Mouse (Mus musculus) left cerebral cortex, adult 8-10 months (tissue): ENCODE results near the gene Nipsnap1. TPM values are rescaled to one million over a fixed set of nuclear protein-coding genes. Genes with fewer than 3 reads are reported as not detected.

Experiments
- DNase-seq, 2 experiments: peaks; one replicate each; pipeline ENCODE4 v3.0.0; 2022; ENCODE audit warnings: low spot score in 2 of 2
- microRNA-seq, 2 experiments: library from miRNA; unstranded; fragments of <30 nt; microRNA quantifications; one replicate each; pipeline ENCODE4 v1.2.0; 2022
- total RNA-seq, 4 experiments: library from RNA; stranded (reverse); gene quantifications; 2 replicates each; pipeline ENCODE4 v1.2.4; 2022

Nipsnap1 gene
- total RNA-seq, 4 experiments from 2014 or later: 85.0 to 108 (median 97.1) TPM

DNA sequence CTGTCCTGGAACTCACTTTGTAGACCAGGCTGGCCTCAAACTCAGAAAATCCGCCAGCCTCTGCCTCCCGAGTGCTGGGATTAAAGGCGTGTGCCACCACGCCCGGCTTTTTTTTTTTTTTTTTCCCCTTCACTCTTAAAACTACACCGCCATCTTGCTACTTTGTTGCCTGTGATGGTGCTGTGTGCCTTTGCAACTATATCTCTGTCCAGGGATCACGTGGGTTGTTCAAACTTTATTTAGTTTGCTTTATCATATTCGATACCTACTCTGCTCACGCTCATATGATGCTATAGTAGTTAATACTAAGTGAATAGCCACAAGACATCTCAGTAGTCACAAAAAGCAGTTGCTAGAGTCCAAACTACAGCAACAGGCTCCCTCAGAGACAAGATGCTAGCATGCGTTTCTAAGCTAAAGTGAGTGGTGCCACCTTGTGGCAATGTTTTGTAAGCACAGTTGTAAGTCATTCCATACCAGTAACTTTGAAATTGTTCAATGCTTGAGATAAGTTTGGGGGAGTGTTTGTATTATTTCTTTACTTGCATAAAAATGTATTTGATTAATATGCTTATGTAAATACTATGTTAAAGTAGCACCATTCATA lies 8.0 kb upstream of the Nipsnap1 start:
- DNase-seq: no peak

DNA sequence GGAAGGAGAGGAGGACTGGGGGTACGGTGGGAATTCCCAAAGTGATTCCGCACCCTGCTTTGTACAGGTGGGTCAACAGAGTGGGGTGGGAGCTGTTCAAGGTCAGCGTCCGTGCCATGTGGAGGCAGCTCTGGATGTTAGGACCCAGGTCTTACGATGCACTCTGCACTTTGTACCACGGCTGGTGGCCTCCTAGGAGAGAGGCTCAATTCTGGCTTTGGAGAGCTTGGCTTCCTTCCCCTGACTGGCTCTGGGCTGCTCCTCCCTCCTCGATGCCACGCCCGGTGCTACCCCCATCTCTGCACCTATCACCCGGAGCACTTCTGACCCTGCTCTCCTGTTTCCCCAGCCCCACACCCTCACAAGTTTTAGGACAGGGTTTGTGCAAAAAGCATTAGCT lies 800 bp downstream of the Nipsnap1 start:
- no peak for DNase-seq

DNA sequence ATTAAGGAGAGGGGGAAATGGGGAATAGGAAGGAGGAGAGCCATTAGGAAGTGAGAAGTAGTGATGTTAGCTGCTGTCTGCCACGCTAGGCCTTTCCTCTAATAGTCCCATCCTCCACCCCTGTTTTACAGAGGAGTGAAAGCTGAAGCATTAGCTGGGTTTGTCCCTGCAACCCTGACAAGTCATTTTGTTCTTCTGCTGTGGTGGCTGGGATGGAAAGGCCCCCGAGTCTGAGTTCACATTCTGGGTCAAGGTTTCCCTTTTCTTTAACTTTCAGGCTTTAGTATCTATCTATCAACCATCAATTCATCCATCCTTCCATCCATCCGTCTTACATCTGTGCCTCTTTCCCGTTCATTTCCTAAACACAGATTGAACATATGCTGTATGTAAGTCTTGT lies 7.3 kb downstream of the Nipsnap1 start:
- DNase-seq: no peak

DNA sequence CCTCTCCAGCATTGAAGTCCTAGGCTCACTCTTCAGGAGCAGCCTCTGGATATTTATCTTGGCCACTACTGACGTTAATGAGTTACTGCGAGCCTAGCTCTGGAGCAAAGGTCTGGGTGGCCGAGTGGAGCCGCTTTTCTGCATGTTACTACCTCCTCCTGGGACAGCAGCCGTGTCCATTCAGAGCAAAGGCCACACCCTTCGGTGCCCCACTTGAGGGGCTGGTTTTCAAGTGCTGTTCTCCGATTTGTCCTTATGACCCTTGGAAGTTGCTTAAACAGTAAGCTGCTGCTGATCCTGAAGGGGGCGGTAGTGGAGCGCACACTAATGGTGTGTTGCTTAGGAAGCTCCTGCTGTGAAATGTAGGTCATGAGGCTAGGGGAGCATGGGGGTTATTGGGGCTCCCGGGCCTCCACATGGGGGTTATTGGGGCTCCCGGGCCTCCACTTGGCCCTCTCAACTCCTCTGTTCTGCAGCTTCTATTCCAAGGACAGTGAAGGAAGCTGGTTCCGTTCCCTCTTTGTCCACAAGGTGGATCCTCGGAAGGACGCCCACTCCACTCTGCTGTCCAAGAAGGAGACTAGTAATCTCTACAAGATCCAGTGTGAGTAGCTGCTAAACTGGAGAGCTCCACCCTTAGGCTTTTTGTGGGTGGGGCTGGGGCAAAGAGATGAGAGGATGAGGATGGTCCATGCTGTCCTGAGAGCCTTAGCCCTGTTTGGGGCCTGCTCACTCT lies 9.3 kb downstream of the Nipsnap1 start:
- DNase-seq: no peak

DNA sequence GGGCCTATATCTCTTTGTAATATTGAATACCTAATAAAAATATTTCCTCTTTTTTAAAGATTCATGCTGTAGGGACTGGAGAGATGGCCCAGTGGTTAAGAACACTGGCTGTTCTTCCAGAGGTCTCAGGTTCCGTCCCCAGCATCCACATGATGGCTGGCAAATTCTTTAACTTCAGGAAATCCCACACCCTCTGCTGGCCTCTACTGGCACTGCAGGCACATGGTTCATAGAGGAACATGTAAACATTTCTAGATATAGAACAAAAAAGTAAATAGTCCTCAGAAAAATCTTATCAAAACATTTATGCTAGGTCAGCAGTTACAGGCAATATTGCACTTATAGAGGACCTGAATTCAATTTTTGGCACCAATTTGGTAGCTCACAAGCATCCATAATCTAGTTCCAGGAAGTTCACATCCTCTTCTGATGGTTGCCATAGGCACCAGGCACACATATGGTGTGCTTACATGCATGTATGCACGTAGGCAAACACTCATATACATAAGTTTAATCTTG lies 11.7 kb downstream of the Nipsnap1 start:
- peak in 1 of 2 experiments; percentile 53 for DNase-seq

DNA sequence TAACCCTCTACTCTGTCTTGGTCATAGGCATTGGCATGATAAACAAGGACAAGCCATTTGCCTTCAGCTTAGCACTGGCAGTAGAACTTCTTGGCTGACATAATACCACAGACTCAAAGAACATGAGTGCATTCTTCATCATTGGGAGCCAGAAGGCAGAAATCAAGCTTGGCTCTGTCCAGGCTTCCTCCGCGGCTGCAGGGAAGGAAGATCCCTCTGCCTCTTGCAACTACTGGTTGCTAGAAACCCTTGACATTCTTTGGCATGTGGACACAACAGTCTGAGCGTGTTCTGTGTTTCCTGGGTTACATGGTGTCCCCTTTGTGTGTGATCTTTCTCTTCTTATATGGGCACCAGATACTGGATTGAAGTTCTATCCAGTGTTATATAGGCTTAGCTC lies 13.2 kb downstream of the Nipsnap1 start:
- no peak for DNase-seq

DNA sequence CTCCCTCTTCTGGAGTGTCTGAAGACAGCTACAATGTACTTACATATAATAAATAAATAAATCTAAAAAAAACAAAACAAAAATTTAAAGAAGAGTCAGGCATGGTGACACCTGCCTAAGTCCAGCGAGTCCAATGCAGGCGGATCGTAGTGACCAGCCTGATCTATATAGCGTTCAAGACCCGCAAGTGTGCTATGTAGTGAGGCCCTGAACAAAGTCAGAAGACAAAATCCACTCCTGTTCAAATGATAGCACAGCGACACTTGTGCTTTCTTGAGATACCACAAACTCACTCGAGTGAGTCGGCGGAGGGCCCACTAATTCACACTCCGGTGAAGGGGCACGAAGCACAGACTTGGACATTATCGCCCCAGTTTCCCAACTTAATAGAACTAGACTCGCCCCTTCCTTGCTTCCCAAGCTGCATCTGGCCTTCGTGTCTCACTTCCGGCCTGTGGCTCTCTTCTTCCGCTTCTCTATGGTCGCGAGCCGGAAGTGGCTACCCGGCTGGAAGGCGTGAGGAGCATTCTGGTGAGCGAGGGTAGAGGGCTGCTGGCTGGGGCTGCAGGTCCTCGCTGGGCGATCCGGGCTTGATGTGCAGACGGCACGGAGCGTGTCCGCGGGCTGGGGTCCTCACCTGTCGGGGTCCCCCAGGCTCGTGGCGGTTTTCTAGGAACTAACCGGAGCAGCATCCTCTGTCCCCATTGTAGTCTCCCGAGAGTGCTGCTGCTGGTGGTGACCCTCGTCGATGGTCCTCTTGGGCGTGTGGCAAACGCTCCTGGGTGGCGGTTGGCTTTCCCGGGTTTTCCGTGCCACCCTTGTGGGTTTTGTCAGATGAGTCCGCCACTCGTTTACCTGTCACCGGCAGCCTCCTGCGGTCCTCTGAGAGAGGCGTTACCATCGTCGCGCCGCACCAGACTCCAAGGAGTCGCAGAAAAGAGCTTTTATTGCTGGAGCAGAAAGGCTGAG lies 21.4 kb downstream of the Nipsnap1 start, which contains the start of gene Thoc5:
TSS of gene Thoc5 (plus strand) at position 473 of the 969 bp plus-strand sequence.
- DNase-seq: peak; percentile 65 to 70

DNA sequence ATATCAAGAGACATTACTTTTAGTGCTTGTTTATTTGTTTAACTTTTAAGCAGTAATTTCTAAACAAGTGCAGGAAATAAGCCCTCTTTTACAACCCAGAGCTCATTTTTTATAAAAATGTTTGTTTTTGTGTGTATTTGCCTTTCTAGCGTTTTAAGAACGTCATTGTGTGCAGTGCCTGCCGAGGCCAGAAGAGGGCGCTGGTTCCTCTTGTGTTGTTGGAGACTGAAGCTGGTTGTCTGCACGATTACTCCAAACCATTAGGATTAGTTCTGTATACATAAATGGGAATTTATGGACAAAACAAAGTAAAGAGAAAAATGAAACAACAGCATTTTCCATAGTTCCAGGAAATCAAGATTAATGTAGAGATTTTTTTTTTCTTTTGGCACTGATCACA lies 26.7 kb downstream of the Nipsnap1 start:
- no peak for DNase-seq

DNA sequence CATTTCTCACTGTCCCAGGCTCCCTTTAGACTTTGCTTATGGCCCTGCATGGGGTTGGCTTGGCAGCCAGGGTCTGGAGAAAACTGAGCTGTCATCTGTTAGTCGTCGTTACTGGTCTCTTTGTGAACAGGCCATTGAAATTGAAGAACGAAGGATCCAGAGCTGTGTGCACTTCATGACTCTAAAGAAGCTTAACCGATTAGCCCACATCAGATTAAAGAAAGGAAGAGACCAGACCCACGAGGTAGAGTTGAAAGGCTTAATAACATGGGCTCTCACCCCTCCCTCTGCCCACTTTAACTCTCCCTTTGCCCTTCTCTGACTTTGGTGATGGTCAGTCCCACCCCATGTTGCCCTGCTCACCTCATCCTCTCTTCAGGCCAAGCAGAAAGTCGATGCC lies 28.2 kb downstream of the Nipsnap1 start:
- no peak for DNase-seq

DNA sequence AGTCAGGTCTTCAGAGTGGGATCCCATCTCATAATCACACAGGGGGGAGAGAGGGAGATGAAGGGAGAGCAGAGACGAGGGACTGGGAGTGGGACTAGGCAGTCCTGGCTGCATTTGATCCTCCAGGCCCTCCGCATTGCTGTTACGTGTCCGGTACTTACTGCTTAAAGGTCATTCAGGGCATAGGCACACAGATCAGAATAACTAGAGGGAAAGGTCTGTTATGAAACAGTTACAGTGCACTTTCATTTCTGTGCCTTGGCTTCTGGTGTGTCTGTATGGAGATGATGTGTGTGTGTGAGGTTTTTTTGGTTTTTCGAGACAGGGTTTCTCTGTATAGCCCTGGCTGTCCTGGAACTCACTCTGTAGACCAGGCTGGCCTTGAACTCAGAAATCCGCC lies 32.5 kb downstream of the Nipsnap1 start:
- no peak for DNase-seq

DNA sequence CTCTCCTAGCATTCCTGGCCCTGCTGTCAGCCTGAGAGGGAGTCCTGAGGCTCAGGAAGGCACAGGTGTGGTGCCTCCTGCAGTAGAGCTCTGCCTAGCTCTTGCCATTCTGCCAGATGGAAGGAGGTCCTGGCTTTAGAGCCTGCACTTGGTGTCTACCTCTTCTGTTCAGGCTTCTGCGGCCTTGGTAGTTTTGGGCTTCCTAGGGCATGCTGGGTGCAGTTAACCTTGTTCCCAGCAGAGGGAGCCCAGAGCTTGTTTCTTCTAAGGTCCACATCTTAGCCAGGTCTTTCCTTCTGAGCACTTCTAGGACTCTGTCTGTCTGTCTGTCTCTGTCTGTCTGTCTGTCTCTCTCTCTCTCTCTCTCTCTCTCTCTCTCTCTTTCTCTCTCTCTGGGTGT lies 42.3 kb downstream of the Nipsnap1 start:
- DNase-seq: peak in 1 of 2 experiments; percentile 36

DNA sequence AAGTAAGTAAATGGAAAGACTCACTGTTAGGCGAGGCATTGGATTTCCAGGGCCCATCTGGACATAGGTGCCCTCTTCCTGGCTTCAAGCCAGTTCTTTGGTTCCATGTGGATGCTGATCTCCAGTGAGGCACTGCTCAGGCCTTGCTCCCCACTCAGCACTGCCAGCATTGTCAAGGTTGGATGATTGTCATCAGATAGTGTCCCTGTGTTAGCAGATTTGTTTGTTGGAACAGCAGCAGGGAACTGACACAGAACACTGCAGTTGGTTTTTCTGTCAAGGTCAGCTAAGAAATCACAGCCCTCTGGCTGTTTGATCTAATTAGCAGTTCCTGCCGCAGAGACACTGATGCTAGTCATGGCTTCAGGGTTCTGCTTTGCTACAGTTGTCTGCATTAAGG lies 47.5 kb downstream of the Nipsnap1 start:
- DNase-seq: no peak

DNA sequence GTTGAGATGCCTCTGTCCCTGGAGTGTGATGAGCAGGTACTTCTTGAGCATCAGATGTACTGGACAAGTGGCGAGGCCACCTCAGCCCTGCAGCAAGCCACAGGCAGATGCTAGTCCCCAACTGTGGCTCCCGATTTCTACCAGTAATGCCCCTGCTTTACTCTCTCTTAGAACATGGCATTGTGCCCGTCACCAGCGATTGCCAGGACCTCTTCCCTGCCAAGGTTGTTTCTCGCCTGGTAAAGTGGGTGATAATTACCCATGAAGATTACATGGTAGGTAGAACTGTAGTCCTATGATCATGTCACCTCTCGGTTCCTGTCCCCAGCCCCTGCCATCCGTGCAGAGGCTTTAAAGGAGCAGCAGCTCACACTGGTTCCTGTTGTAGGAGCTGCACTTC lies 48.0 kb downstream of the Nipsnap1 start:
- DNase-seq: no peak

DNA sequence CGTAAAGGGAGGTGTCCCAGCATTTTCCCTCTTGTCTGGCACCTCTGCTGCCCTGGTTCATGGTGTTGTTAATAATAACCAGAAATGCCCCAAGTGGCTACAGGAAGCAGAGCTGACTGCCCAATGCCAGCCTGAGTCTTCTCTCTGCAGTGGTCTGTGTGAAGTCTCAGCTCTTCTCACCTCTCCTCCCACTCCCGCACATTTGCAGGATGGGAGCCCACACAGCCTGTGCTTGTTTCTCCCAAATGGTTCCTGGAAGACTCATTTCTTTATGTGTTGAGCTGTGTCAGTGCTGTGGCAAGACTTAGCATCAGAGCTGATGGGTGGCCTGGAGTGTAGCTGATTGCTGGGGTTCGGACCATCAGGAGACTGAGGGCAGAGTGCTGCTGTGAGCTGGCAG lies 53.5 kb downstream of the Nipsnap1 start:
- DNase-seq: peak in 1 of 2 experiments; percentile 61

DNA sequence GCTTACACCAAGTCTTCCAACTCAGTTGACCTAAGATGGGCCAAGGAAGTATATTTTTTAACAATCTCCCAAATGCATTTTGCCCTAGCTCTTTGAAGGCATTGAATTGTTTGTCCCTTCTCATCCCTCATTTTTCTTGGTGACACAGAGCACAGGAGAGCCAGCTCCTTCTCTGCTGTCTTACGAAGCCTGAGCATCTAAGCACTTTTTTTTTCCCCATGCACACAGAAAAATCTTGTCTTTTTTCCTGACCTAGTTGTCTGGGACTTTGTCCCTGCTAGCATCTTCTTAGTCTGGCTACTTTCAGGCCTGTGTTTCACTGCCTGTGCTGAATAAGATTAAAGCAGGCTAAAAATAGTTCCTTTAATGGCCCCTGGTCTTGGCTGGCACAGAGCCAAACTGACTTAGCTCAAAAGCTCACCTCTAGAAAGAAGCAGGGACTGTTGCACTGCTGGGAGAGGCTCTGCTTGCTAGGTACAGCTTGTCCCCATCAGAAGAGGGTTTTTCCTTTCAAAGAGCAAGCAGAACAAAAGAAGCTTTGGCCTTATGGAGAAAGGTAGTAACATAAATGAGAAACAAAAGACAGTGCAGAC lies 57.4 kb downstream of the Nipsnap1 start:
- DNase-seq: no peak

DNA sequence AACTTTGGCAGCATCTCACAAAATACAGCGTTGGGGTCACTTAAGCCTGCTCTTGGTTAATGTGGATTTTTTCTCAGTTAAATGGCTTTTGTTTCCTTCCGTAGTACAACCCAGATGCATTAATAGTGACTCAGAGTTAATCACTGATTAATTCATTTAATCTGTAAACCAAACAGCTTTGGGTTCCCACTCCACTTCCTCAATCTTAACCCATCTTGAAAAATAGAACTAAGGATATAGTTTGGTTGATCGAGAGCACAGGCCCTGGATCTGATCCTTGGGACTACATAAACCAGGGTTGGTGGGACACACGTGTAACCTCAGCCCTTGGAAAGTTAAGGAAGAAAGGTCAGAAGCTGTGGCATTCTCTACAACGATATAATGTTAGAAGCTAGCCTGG lies 62.5 kb downstream of the Nipsnap1 start:
- no peak for DNase-seq

Small RNAs within 50 kb of the gene (microRNA-seq; reads per million reads assigned to microRNA genes)
- 0.42 to 1.8 reads per million in 2 experiments for gene Mir6918

Other genes starting within 250 kb of the Nipsnap1 start
- gene Ascc2, start 236.2 kb upstream of the Nipsnap1 start, total RNA-seq: 10 to 100 TPM; 16.3 to 20.8 (median 18.2) TPM
- 100 to 1,000 TPM; 312 to 352 (median 336) TPM for gene Uqcr10, start 169.6 kb upstream of the Nipsnap1 start, total RNA-seq
- 10 to 100 TPM; 22.7 to 38.8 (median 27.7) TPM for gene Zmat5, start 169.3 kb upstream of the Nipsnap1 start, total RNA-seq
- gene Cabp7, start 127.2 kb upstream of the Nipsnap1 start, total RNA-seq: 10 to 100 TPM; 23.9 to 30.2 (median 24.9) TPM
- gene Nf2, start 24.4 kb upstream of the Nipsnap1 start, total RNA-seq: 10 to 100 TPM; 70.7 to 72.2 (median 71.5) TPM
- 10 to 100 TPM; 37.1 to 41.4 (median 39.1) TPM for gene Thoc5, start 21.4 kb downstream of the Nipsnap1 start, total RNA-seq
- gene Nefh, start 74.1 kb downstream of the Nipsnap1 start, total RNA-seq: 10 to 100 TPM; 44.7 to 52.3 (median 48.7) TPM
- 100 to 1,000 TPM; 152 to 184 (median 173) TPM for gene Ap1b1, start 112.9 kb downstream of the Nipsnap1 start, total RNA-seq
- 10 to 100 TPM; 49.0 to 60.5 (median 53.2) TPM for gene Rasl10a, start 184.2 kb downstream of the Nipsnap1 start, total RNA-seq
- 10 to 100 TPM; 71.8 to 78.4 (median 75.3) TPM for gene Gas2l1, start 191.4 kb downstream of the Nipsnap1 start, total RNA-seq
- 10 to 100 TPM; 20.1 to 26.8 (median 22.0) TPM for gene Rhbdd3, start 225.0 kb downstream of the Nipsnap1 start, total RNA-seq
- gene Ewsr1, start 225.3 kb downstream of the Nipsnap1 start, total RNA-seq: 100 to 1,000 TPM; 291 to 340 (median 310) TPM